Mouse (Mus musculus) limb, embryonic 11.5 days (tissue): Measurements from ENCODE around the gene Aktip. TPM values are rescaled to one million over a fixed set of nuclear protein-coding genes. Genes with fewer than 3 reads are reported as not detected.
A peak's percentile ranks its signal among the peaks of the same experiment; 100 is the strongest.

Experiments used
- ATAC-seq: fragments of 200-750 bp; cut with Nextera tagmentation; 2 replicates; pipeline ENCODE4 v1.8.0; 2017; ENCODE audit warnings: low read depth; ENCODE audit not compliant: insufficient number of reproducible peaks, low FRiP score, low TSS enrichment
- DNase-seq: peaks from one replicate; pipeline ENCODE4 v3.0.0-alpha.2; 2015; ENCODE audit warnings: low spot score
- H3K27ac ChIP-seq: fragments of 300-500 bp; sonication (generic); replicated peaks from 2 replicates; pipeline ENCODE4 v1.5.1; 2014; ENCODE audit warnings: low read depth, mild to moderate bottlenecking, low read length
- H3K27me3 ChIP-seq: fragments of 300-500 bp; sonication (generic); 2 replicates; pipeline ENCODE4 v1.6.1; 2014; ENCODE audit warnings: mild to moderate bottlenecking, low read length, mixed read lengths; ENCODE audit not compliant: control insufficient read depth, insufficient read depth
- H3K36me3 ChIP-seq: fragments of 300-500 bp; sonication (generic); 2 replicates; pipeline ENCODE4 v1.6.1; 2014; ENCODE audit warnings: mild to moderate bottlenecking, low read length, moderate library complexity, mixed read lengths; ENCODE audit not compliant: control insufficient read depth, insufficient read depth
- H3K4me1 ChIP-seq: fragments of 300-500 bp; sonication (generic); 2 replicates; pipeline ENCODE4 v1.6.1; 2014; ENCODE audit warnings: low read length, mixed read lengths; ENCODE audit not compliant: control insufficient read depth, insufficient read depth
- H3K4me2 ChIP-seq: fragments of 300-500 bp; sonication (generic); 2 replicates; pipeline ENCODE4 v1.6.1; 2014; ENCODE audit warnings: low read depth, mild to moderate bottlenecking, moderate library complexity; ENCODE audit not compliant: severe bottlenecking
- H3K4me3 ChIP-seq: fragments of 300-500 bp; sonication (generic); 2 replicates; pipeline ENCODE4 v1.5.1; 2014; ENCODE audit warnings: low read depth, low read length
- H3K9ac ChIP-seq: fragments of 300-500 bp; sonication (generic); 2 replicates; pipeline ENCODE4 v1.6.1; 2014; ENCODE audit warnings: mild to moderate bottlenecking, low read length
- H3K9me3 ChIP-seq: fragments of 300-500 bp; sonication (generic); 2 replicates; pipeline ENCODE4 v1.6.1; 2016; ENCODE audit warnings: low read length; ENCODE audit not compliant: control insufficient read depth
- WGBS: fragments of 180-500 bp; shearing (Covaris S2); extraction: QIAGEN DNeasy Blood & Tissue Kit; methylation state at CpG from one replicate; pipeline ENCODE4 v1.1.7; 2014; 5-methylcytosine and 5-hydroxymethylcytosine counted together
- polyA plus RNA-seq: library from polyadenylated mRNA; unstranded; fragments of >200 nt; fragmentation: Nextera tagmentation; extraction: Ambion mirVana; gene quantifications from 2 replicates; pipeline ENCODE4 v1.2.1, GENCODE M21; 2014

Gene Aktip
- polyA plus RNA-seq, 1 experiment from 2014 or later, result 45.4 TPM

DNA sequence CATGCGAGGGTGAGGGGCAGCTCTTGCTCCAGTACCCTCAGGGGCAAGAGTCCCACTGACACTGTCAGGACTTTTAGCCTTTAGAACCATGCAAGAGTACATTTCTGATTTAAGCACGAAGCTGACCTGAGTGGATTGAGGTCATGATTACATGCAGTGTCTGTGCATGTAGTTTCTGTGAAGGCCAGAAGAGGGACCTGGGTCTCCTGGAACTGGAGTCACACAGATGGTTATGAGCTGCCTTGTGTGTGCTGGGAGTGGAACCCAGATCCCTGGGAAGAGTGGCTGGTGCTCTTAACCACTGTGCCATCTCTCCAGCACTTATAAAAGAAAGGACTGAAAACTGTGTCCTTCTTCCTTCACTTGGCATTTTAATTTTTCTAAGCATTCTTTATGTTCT, 1.4 kb upstream of the Aktip start:
- Histone ChIP-seq H3K4me1 (no peaks in the 10 kb centered on the region), H3K9ac (no peak overlapping the region), H3K4me2 (no peak overlapping the region), H3K27ac (no peak overlapping the region), H3K4me3 (no peak overlapping the region), H3K36me3 (no peaks in the 10 kb centered on the region), H3K27me3 (no peaks in the 10 kb centered on the region), H3K9me3 (no peaks in the 10 kb centered on the region; the same call in 1 of the 2 replicates)
- DNase-seq, result no peak
- no peak for ATAC-seq
- 84% methylated on average over 2 of the region's 2 CpGs for WGBS

DNA sequence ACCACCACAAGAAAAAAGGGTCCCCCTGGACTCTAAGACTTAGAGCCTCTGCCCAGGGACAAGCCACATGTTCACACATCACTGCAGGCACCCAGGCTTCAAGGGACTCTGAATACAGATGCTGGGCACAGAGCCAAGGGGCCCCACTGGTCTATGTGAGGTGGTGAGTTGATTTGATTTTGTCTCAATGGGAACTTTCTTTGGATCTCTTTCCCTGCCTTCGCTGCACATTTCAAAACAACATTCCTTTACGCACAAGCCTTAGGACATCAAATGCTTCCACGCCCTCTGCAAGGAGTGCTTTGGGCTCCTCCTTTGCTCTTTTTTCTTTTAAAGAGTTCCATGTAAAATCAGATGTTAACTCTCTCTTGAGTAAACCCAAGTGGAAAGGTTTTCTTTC, 1.7 kb downstream of the Aktip start:
- H3K9me3 ChIP-seq, result no peaks in the 10 kb centered on the region; the same call in 1 of the 2 replicates
- H3K9ac ChIP-seq, result no peak overlapping the region
- H3K4me3 ChIP-seq, result no peak overlapping the region
- H3K36me3 ChIP-seq, result no peaks in the 10 kb centered on the region
- 77% methylated on average over 3 of the region's 3 CpGs for WGBS
- ATAC-seq (no peak), DNase-seq (no peak)
- peaks cover 4% of the 10 kb centered on the region; the same call in 1 of the 2 replicates for H3K27me3 ChIP-seq
- H3K4me1 ChIP-seq, result no peaks in the 10 kb centered on the region
- H3K27ac ChIP-seq, result no peak overlapping the region
- no peak overlapping the region for H3K4me2 ChIP-seq

DNA sequence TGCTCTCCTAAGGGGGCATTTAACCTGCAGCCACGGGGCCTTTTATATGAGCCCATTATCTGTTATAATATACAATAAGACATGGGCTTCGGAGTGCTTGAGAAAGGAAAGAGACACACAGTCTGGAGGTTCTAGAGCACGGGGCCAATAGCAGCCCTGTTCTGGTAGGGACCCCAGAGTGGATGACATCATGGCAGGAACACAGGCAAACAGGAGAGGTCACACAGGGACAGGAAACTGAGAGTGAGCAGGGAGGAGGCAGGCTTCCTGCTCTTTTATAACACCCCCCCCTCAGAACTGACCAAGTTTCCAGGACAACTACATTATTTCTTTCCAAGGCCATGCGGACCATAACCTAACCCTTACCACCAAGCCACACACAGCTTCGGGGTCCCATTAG, 2.5 kb downstream of the Aktip start:
- ATAC-seq (no peak), DNase-seq (no peak)
- no peaks in the 10 kb centered on the region for H3K36me3 ChIP-seq
- H3K27ac ChIP-seq, result no peak overlapping the region
- no peak overlapping the region for H3K4me3 ChIP-seq
- H3K9me3 ChIP-seq, result no peaks in the 10 kb centered on the region; the same call in 1 of the 2 replicates
- H3K4me2 ChIP-seq, result no peak overlapping the region
- 89% methylated on average over 5 of the region's 5 CpGs for WGBS
- no peaks in the 10 kb centered on the region for H3K4me1 ChIP-seq
- H3K27me3 ChIP-seq, result peaks cover 4% of the 10 kb centered on the region; the same call in 1 of the 2 replicates
- no peak overlapping the region for H3K9ac ChIP-seq

DNA sequence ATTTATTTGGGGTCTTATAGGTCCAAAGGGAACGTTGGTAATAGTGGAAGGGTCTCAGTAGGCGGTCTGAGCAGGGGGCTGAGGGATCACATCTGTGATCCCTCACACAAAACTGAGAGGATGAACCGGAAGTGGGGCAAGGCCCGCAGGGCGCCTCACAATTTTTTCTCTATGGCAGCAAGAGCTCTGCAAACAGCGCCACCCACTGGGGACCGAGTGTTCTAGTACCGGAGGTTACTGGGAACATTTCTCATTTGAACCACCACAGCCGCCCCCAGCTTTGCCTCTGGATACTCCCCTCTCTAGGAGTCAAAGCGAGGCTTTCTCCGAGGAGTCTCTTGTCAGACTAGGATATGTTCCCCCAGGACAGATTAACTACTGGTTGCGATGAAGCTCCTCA, 3.1 kb downstream of the Aktip start:
- no peak for DNase-seq
- WGBS, result 86% methylated on average over 12 of the region's 12 CpGs

DNA sequence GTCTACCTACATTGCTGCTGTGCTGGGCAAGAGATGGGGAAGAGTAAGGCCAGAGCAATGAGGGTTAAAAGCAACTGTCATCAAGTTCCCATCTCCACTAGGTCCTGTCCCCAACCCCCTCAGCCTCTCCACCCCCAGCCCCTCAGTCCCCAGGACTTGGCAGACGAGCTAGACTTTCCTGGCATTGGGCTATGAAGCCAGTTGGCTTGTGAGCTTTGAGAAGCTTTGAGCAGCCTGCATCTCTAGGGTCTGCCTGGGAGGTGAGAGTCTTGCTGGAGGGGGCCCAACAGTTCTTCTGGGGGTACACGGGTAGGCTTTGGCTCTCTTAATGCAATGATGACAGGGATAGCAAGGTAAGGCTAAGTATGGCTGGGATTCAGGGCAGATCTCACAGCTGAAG, 5.7 kb downstream of the Aktip start:
- H3K36me3 ChIP-seq, result no peaks in the 10 kb centered on the region
- no peak overlapping the region for H3K4me2 ChIP-seq
- no peak overlapping the region for H3K4me3 ChIP-seq
- peaks cover 4% of the 10 kb centered on the region; the same call in 1 of the 2 replicates for H3K4me1 ChIP-seq
- ATAC-seq (no peak), DNase-seq (no peak)
- peaks cover 6% of the 10 kb centered on the region; the same call in 1 of the 2 replicates for H3K27me3 ChIP-seq
- 87% methylated on average over 2 of the region's 2 CpGs for WGBS
- no peak overlapping the region for H3K27ac ChIP-seq
- H3K9ac ChIP-seq, result no peak overlapping the region
- H3K9me3 ChIP-seq, result no peaks in the 10 kb centered on the region

More for the DNA sequence above, 3.1 kb downstream of the Aktip start:
- no peak overlapping the region for H3K9ac ChIP-seq
- H3K36me3 ChIP-seq, result no peaks in the 10 kb centered on the region
- H3K27me3 ChIP-seq, result peaks cover 4% of the 10 kb centered on the region; the same call in 1 of the 2 replicates
- no peaks in the 10 kb centered on the region; the same call in 1 of the 2 replicates for H3K9me3 ChIP-seq
- H3K4me3 ChIP-seq, result no peak overlapping the region
- no peak overlapping the region for H3K4me2 ChIP-seq
- H3K4me1 ChIP-seq, result no peaks in the 10 kb centered on the region
- no peak overlapping the region for H3K27ac ChIP-seq
- ATAC-seq, result no peak

DNA sequence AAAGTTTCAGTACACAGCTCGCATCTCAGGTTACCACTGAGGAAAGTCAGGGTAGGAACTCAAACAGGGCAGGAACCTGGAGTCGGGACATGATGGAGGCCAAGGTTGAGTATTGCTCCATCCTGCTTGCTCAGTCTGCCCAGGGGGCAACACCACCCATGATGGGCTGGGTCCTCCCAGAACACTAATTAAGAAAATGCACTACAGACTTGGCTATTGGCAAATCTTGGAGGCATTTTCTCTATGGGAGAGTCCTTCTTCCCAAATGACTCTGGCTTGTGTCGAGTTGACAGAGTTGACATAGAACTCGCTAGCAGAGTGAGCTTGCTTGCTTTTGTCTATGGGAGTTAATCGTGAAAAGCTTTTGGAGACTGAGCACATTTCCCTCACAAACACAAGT, 6.8 kb downstream of the Aktip start:
- WGBS, result 77% methylated on average over 5 of the region's 5 CpGs
- Histone ChIP-seq H3K4me2 (no peak overlapping the region), H3K27me3 (peaks cover 12% of the 10 kb centered on the region), H3K4me3 (no peak overlapping the region), H3K27ac (no peak overlapping the region), H3K9ac (no peak overlapping the region), H3K36me3 (no peaks in the 10 kb centered on the region), H3K4me1 (peaks cover 4% of the 10 kb centered on the region; the same call in 1 of the 2 replicates), H3K9me3 (no peaks in the 10 kb centered on the region)
- no peak for DNase-seq
- no peak for ATAC-seq

DNA sequence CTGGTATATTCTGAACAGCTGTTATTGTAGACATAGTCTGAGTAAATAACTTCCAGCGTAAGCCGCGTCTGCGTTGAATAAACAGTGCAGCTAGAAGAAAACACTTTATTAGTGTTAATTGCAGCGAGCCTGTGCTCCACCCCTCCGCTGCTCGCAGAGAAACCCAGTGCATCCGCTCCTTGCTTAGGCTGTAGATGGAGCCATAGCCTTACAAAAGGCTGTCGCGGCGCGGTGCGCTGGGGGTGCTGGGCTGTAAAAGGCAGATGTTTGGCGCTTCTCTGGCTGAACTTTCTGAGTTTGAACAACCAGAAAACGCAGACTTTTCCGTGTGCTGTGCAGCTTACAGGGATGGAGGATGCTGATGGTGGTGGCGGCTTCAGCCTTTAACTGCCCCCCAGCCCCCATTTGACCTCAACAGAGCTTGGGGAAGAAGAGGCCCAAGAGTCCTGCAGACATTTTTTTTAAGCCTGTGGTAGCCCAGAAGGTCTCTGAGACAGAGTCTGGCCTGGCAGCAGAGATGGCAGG, 8.9 kb downstream of the Aktip start:
- Histone ChIP-seq H3K27me3 (peaks cover 12% of the 10 kb centered on the region), H3K4me2 (peak overlapping the region; percentile 30), H3K9ac (peak overlapping the region; percentile 19; the same call in 1 of the 2 replicates), H3K9me3 (no peaks in the 10 kb centered on the region), H3K36me3 (no peaks in the 10 kb centered on the region), H3K27ac (no peak overlapping the region), H3K4me1 (peaks cover 4% of the 10 kb centered on the region; the same call in 1 of the 2 replicates), H3K4me3 (no peak overlapping the region)
- DNase-seq (peak; percentile 86), ATAC-seq (peak; percentile 73; the same call in 1 of the 2 replicates)
- 2% methylated on average over 17 of the region's 17 CpGs for WGBS

DNA sequence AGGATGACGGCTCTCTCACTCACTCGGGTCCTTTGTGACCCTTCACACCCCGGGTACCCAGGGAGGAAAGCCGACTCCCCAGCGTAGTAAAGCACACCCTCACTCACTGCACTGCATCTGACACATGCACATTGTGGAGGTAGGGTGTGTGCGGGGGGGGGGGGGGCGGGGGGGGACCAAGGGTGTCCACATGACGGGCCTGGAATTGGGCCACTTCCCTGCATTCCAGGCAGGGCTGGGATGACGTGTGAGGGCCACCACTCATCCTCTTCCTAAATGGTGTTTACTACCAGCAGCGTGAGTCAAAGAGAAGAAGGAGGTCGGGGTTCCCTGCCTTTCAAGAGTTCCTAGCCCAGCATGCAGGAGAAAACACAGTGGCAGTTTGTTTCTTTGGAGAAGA, 11.6 kb downstream of the Aktip start:
- no peaks in the 10 kb centered on the region for H3K36me3 ChIP-seq

DNA sequence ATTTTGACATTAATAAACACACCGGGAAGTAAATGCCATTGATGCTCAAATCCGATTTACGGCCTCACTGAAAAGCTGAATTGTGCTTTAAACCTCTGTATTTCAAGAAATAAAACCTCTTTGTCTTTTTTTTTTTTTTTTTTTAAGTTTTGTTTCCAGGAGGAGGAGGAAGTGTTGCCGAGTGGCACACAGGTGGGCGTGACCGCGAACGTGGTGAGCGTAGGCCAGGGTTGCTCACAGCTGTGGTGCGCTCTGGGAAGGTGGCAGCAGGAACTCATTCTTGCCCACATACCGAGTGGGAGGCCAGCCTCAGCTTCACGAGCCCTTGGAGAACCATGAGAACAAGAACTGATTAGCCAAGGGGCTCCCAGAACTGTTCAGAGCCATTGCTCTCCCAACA, 13.4 kb downstream of the Aktip start:
- H3K9ac ChIP-seq, result no peak overlapping the region
- H3K27ac ChIP-seq, result no peak overlapping the region
- H3K4me1 ChIP-seq, result peaks cover 4% of the 10 kb centered on the region; the same call in 1 of the 2 replicates
- 79% methylated on average over 12 of the region's 12 CpGs for WGBS
- no peak overlapping the region for H3K4me3 ChIP-seq
- peaks cover 9% of the 10 kb centered on the region for H3K27me3 ChIP-seq
- no peaks in the 10 kb centered on the region for H3K9me3 ChIP-seq
- H3K4me2 ChIP-seq, result no peak overlapping the region
- no peak for ATAC-seq
- DNase-seq, result no peak
- no peaks in the 10 kb centered on the region for H3K36me3 ChIP-seq

More for the DNA sequence above, 11.6 kb downstream of the Aktip start:
- Histone ChIP-seq H3K9me3 (no peaks in the 10 kb centered on the region), H3K27me3 (peaks cover 9% of the 10 kb centered on the region), H3K4me3 (no peak overlapping the region), H3K9ac (no peak overlapping the region), H3K4me2 (no peak overlapping the region), H3K4me1 (peaks cover 4% of the 10 kb centered on the region; the same call in 1 of the 2 replicates), H3K27ac (no peak overlapping the region)
- WGBS, result 58% methylated on average over 10 of the region's 11 CpGs
- ATAC-seq (no peak), DNase-seq (no peak)
